Mouse (Mus musculus): ENCODE measurements at regions not wholly inside any gene's neighbourhood (a gene's known extent, or its start where the extent isn't known, plus 50 kb on each side); places are given as distances from the start of the nearest gene placed in this dataset.
A peak's percentile ranks its signal among the peaks of the same experiment; 100 is the strongest.

GRCm38 (mm10) chr13:107182544-107182943 is 160.6 kb upstream of the Kif2a start:
- peak in 1 of 2 experiments; percentile 4 for DNase-seq (ENCODE audit: low spot score in 2 of 2)

GRCm38 (mm10) chr13:107179551-107179950 is 157.6 kb upstream of the Kif2a start:
- no peak for DNase-seq (ENCODE audit: low spot score in 2 of 2)

- no peak for DNase-seq (ENCODE audit: low spot score in 2 of 2)
These were observed 155.7 kb upstream of the Kif2a start for GRCm38 (mm10) chr13:107177595-107177994.

- no peak for DNase-seq (ENCODE audit: low spot score in 2 of 2)
These were observed 154.0 kb upstream of the Kif2a start for GRCm38 (mm10) chr13:107175891-107176290.

- peak; percentile 2 to 11 for DNase-seq (ENCODE audit: low spot score in 2 of 2)
These were observed 146.7 kb upstream of the Kif2a start for GRCm38 (mm10) chr13:107168599-107169149.

GRCm38 (mm10) chr13:107167856-107168598 is 146.1 kb upstream of the Kif2a start:
- DNase-seq (ENCODE audit: low spot score in 2 of 2), result no peak

GRCm38 (mm10) chr13:107151548-107151947 is 129.6 kb upstream of the Kif2a start:
- DNase-seq (ENCODE audit: low spot score in 2 of 2), result no peak

- no peak for DNase-seq (ENCODE audit: low spot score in 2 of 2)
These were observed 119.3 kb upstream of the Kif2a start for GRCm38 (mm10) chr13:107141209-107141608.

- DNase-seq (ENCODE audit: low spot score in 2 of 2), result no peak
These were observed 112.2 kb upstream of the Kif2a start for GRCm38 (mm10) chr13:107134125-107134524.

- no peak for DNase-seq (ENCODE audit: low spot score in 2 of 2)
These were observed 104.7 kb upstream of the Kif2a start for GRCm38 (mm10) chr13:107126636-107127035.

- DNase-seq (ENCODE audit: low spot score in 2 of 2), result no peak
These were observed 102.3 kb upstream of the Kif2a start for GRCm38 (mm10) chr13:107124130-107124668.

- peak; percentile 56 to 68 for DNase-seq (ENCODE audit: low spot score in 2 of 2)
These were observed 92.2 kb upstream of the Kif2a start for GRCm38 (mm10) chr13:107113949-107114690.

GRCm38 (mm10) chr13:107108045-107108444 is 86.1 kb upstream of the Kif2a start:
- DNase-seq (ENCODE audit: low spot score in 2 of 2), result no peak

- DNase-seq (ENCODE audit: low spot score in 2 of 2), result no peak
These were observed 85.6 kb upstream of the Kif2a start for GRCm38 (mm10) chr13:107107572-107107971.

GRCm38 (mm10) chr13:107105510-107105909 is 83.6 kb upstream of the Kif2a start:
- peak in 1 of 2 experiments; percentile 36 for DNase-seq (ENCODE audit: low spot score in 2 of 2)

- DNase-seq (ENCODE audit: low spot score in 2 of 2), result peak; percentile 76 to 84
These were observed 79.7 kb upstream of the Kif2a start for GRCm38 (mm10) chr13:107101598-107101997.

GRCm38 (mm10) chr13:107100852-107101325 is 79.0 kb upstream of the Kif2a start:
- DNase-seq (ENCODE audit: low spot score in 2 of 2), result peak; percentile 59 to 80

GRCm38 (mm10) chr13:107100116-107100515 is 78.2 kb upstream of the Kif2a start:
- DNase-seq (ENCODE audit: low spot score in 2 of 2), result no peak

GRCm38 (mm10) chr13:107097005-107097404 is 75.1 kb upstream of the Kif2a start:
- no peak for DNase-seq (ENCODE audit: low spot score in 2 of 2)

GRCm38 (mm10) chr13:107094976-107095716 is 73.2 kb upstream of the Kif2a start:
- no peak for DNase-seq (ENCODE audit: low spot score in 2 of 2)

- peak; percentile 61 to 69 for DNase-seq (ENCODE audit: low spot score in 2 of 2)
These were observed 72.6 kb upstream of the Kif2a start for GRCm38 (mm10) chr13:107094487-107094886.

GRCm38 (mm10) chr13:107093683-107094082 is 71.8 kb upstream of the Kif2a start:
- no peak for DNase-seq (ENCODE audit: low spot score in 2 of 2)

Measured in spleen, postnatal 36 days (tissue).